Mouse (Mus musculus): Measurements from ENCODE around the gene Cpsf6.

Cpsf6 gene

GRCm38 (mm10) chr10:117379908-117380307, at the start of gene Cpsf6:
Cpsf6 (minus strand) TSS chr10:117380015.
- DNase-seq (ENCODE audit: low spot score in 2 of 2) = no peak

GRCm38 (mm10) chr10:117426615-117426969, 46.8 kb upstream of the Cpsf6 start:
- DNase-seq (ENCODE audit: low spot score in 2 of 2) = no peak

- DNase-seq (ENCODE audit: low spot score in 2 of 2) = no peak
Observed at GRCm38 (mm10) chr10:117425907-117426614, 46.2 kb upstream of the Cpsf6 start.

- DNase-seq (ENCODE audit: low spot score in 2 of 2) = no peak
Observed at GRCm38 (mm10) chr10:117425013-117425412, 45.2 kb upstream of the Cpsf6 start.

GRCm38 (mm10) chr10:117424146-117424905, 44.5 kb upstream of the Cpsf6 start:
- DNase-seq (ENCODE audit: low spot score in 2 of 2) = no peak

GRCm38 (mm10) chr10:117423025-117424002, 43.5 kb upstream of the Cpsf6 start:
- DNase-seq (ENCODE audit: low spot score in 2 of 2) = no peak

GRCm38 (mm10) chr10:117422174-117422808, 42.5 kb upstream of the Cpsf6 start:
- no peak for DNase-seq (ENCODE audit: low spot score in 2 of 2)

GRCm38 (mm10) chr10:117421283-117422107, 41.7 kb upstream of the Cpsf6 start:
- no peak for DNase-seq (ENCODE audit: low spot score in 2 of 2)

- no peak for DNase-seq (ENCODE audit: low spot score in 2 of 2)
Observed at GRCm38 (mm10) chr10:117420502-117421282, 40.9 kb upstream of the Cpsf6 start.

- DNase-seq (ENCODE audit: low spot score in 2 of 2) = no peak
Observed at GRCm38 (mm10) chr10:117419577-117420290, 39.9 kb upstream of the Cpsf6 start.

- no peak for DNase-seq (ENCODE audit: low spot score in 2 of 2)
Observed at GRCm38 (mm10) chr10:117418668-117419237, 38.9 kb upstream of the Cpsf6 start.

GRCm38 (mm10) chr10:117417772-117418667, 38.2 kb upstream of the Cpsf6 start:
- no peak for DNase-seq (ENCODE audit: low spot score in 2 of 2)

GRCm38 (mm10) chr10:117417470-117417767, 37.6 kb upstream of the Cpsf6 start:
- no peak for DNase-seq (ENCODE audit: low spot score in 2 of 2)

- DNase-seq (ENCODE audit: low spot score in 2 of 2) = no peak
Observed at GRCm38 (mm10) chr10:117416636-117417469, 37.0 kb upstream of the Cpsf6 start.

- no peak for DNase-seq (ENCODE audit: low spot score in 2 of 2)
Observed at GRCm38 (mm10) chr10:117416095-117416494, 36.3 kb upstream of the Cpsf6 start.

- DNase-seq (ENCODE audit: low spot score in 2 of 2) = no peak
Observed at GRCm38 (mm10) chr10:117415364-117416057, 35.7 kb upstream of the Cpsf6 start.
